Mouse (Mus musculus) heart, postnatal 0 days (tissue): ENCODE data around the gene Shank3.

Experiments used
- CTCF ChIP-seq: IDR thresholded peaks from 2 replicates; pipeline ENCODE4 v1.5.1; 2016; ENCODE audit warnings: antibody characterized with exemption, control low read depth, low read depth
- EP300 ChIP-seq: IDR thresholded peaks from 2 replicates; pipeline ENCODE4 v1.6.1; 2016; ENCODE audit warnings: antibody characterized with exemption, low read depth

DNA sequence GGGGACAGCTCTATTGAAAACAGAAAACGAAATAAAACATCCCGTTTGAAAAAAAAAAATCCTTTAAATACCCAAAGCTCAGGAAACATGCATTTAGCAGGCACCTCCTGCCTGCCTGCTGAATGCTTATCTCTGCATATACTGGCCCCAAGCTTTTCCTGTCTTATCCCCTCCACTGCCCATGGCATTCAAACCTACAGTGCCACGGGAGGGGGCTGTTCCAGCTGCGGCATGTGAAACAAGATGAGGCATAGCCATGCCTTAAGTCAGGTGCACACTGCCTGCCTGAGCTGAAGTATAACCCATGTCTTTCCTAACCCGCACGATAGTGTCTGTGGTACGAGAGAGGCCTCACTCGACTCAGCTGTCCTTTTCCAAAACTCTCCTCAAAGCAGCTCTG lies 72.7 kb downstream of the Shank3 start:
- TF ChIP-seq CTCF (no peak), EP300 (no peak)
